Mouse (Mus musculus) MEL-GATA-1-ER (cell line): ENCODE data around the gene Gdap1l1.
A peak's percentile ranks its signal among the peaks of the same experiment; 100 is the strongest.

Source experiments
- DNase-seq: peaks from one replicate; pipeline ENCODE4 v3.0.0-alpha.2; 2012; ENCODE audit warnings: low read depth; ENCODE audit errors: extremely low read depth

Gene Gdap1l1

GRCm38 (mm10) chr2:163463251-163463769, 25.0 kb downstream of the Gdap1l1 start:
- DNase-seq = no peak

GRCm38 (mm10) chr2:163463998-163464397, 25.7 kb downstream of the Gdap1l1 start:
- no peak for DNase-seq

- no peak for DNase-seq
These were observed 26.3 kb downstream of the Gdap1l1 start for GRCm38 (mm10) chr2:163464562-163464961.

GRCm38 (mm10) chr2:163466771-163467170, 28.5 kb downstream of the Gdap1l1 start:
- DNase-seq = no peak

GRCm38 (mm10) chr2:163467585-163467984, 29.3 kb downstream of the Gdap1l1 start:
- DNase-seq = no peak

- DNase-seq = no peak
These were observed 30.6 kb downstream of the Gdap1l1 start for GRCm38 (mm10) chr2:163468866-163469265.

GRCm38 (mm10) chr2:163469711-163470110, 31.4 kb downstream of the Gdap1l1 start:
- DNase-seq = no peak

GRCm38 (mm10) chr2:163471136-163471535, 32.9 kb downstream of the Gdap1l1 start:
- no peak for DNase-seq

- DNase-seq = peak; percentile 51
These were observed 33.6 kb downstream of the Gdap1l1 start for GRCm38 (mm10) chr2:163471710-163472465.

- DNase-seq = peak; percentile 90
These were observed 34.2 kb downstream of the Gdap1l1 start, which contains the start of gene Fitm2 for GRCm38 (mm10) chr2:163472466-163472851. TSS of gene Fitm2 (minus strand) at chr2:163472629.

- DNase-seq = no peak
These were observed 42.0 kb downstream of the Gdap1l1 start for GRCm38 (mm10) chr2:163480191-163480825.

GRCm38 (mm10) chr2:163481539-163482029, 43.3 kb downstream of the Gdap1l1 start:
- no peak for DNase-seq

- DNase-seq = no peak
These were observed 49.1 kb downstream of the Gdap1l1 start for GRCm38 (mm10) chr2:163487360-163487759.

- no peak for DNase-seq
These were observed 51.5 kb downstream of the Gdap1l1 start for GRCm38 (mm10) chr2:163489725-163490291.

GRCm38 (mm10) chr2:163490656-163491055, 52.4 kb downstream of the Gdap1l1 start:
- no peak for DNase-seq

- DNase-seq = no peak
These were observed 53.1 kb downstream of the Gdap1l1 start for GRCm38 (mm10) chr2:163491351-163491750.

GRCm38 (mm10) chr2:163492018-163492417, 53.7 kb downstream of the Gdap1l1 start, which contains the start of gene R3hdml:
TSS of gene R3hdml (plus strand) at chr2:163492318.
- DNase-seq = no peak

GRCm38 (mm10) chr2:163493031-163493430, 54.8 kb downstream of the Gdap1l1 start:
- no peak for DNase-seq

- DNase-seq = no peak
These were observed 55.7 kb downstream of the Gdap1l1 start for GRCm38 (mm10) chr2:163493976-163494375.

- no peak for DNase-seq
These were observed 56.2 kb downstream of the Gdap1l1 start for GRCm38 (mm10) chr2:163494456-163494855.

GRCm38 (mm10) chr2:163502219-163502618, 63.9 kb downstream of the Gdap1l1 start:
- no peak for DNase-seq

- DNase-seq = no peak
These were observed 64.9 kb downstream of the Gdap1l1 start for GRCm38 (mm10) chr2:163503191-163503590.
